Comparison of ENCODE assay signal across 18 mouse cellular contexts in the genomic region with DNA sequence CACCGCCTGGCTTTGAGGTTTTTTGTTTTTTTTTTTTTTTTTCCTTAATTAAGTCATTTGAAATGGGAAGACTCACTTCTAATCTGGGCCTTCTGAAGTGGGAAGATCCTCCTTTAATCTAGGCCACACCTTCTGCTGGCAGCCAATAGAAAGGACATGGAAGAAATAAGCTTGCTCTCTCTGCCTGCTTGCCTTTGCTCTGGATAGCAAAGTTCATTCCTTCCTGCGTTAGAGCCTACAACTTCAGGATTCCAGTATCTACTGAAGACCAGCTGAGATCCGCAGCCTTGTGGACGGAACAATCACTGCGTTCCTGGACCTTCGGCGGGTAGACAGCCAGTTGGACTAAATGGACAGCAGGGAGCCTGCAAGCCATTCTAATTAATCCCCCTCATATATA.
DNase-seq lines count a peak whose midpoint lies in the region; ATAC-seq and TF ChIP-seq lines count a peak whose summit lies in the region.
"Had no signal": no experiment of that assay in that cellular context is flagged by ENCODE, and none has a peak within 500 bp of the region (broad histone marks: within the 10 kb centered on the region; RNA-seq: fewer than 3 reads in every experiment).

No protein-coding gene starts in this region.

- H3K9ac ChIP-seq in kidney, embryonic 14.5 days (ENCODE audit: low read depth, low read length) = no peak overlapping the region
- H3K9ac ChIP-seq in intestine, postnatal 0 days (ENCODE audit: low read depth, low read length) = no peak overlapping the region
- H3K9ac ChIP-seq in forebrain, embryonic 14.5 days (ENCODE audit: low read length) = no peak overlapping the region
- H3K9ac ChIP-seq: embryonic facial prominence, embryonic 12.5 days; heart, embryonic 15.5 days had no signal

- H3K4me2 ChIP-seq in kidney, embryonic 14.5 days (replicated peaks; ENCODE audit: low read depth, low read length) = no peak overlapping the region
- no peak overlapping the region for H3K4me2 ChIP-seq in intestine, postnatal 0 days (replicated peaks; ENCODE audit: low read depth)
- H3K4me2 ChIP-seq in forebrain, embryonic 14.5 days (ENCODE audit: low read length) = no peak overlapping the region
- H3K4me2 ChIP-seq: embryonic facial prominence, embryonic 12.5 days; heart, embryonic 11.5 days; heart, embryonic 15.5 days had no signal

- H3K36me3 ChIP-seq in kidney, embryonic 14.5 days (ENCODE audit: control insufficient read depth, insufficient read depth, low read length) = no peaks in the 10 kb centered on the region
- H3K36me3 ChIP-seq in intestine, postnatal 0 days (ENCODE audit: control insufficient read depth, insufficient read depth) = peaks cover 8% of the 10 kb centered on the region; the same call in 1 of the 2 replicates
- H3K36me3 ChIP-seq in forebrain, embryonic 14.5 days (ENCODE audit: control insufficient read depth, insufficient read depth, low read length) = peaks cover 32% of the 10 kb centered on the region
- H3K36me3 ChIP-seq: heart, embryonic 15.5 days had no signal

- H3K27ac ChIP-seq in kidney, embryonic 14.5 days (ENCODE audit: low read depth, low read length) = no peak overlapping the region
- H3K27ac ChIP-seq in intestine, postnatal 0 days (ENCODE audit: low read depth, low read length) = peak overlapping the region; percentile 64; the same call in 1 of the 2 replicates
- no peak overlapping the region for H3K27ac ChIP-seq in forebrain, embryonic 14.5 days (ENCODE audit: low read depth, low read length)
- H3K27ac ChIP-seq: embryonic facial prominence, embryonic 12.5 days; heart, embryonic 15.5 days had no signal

- WGBS in kidney, embryonic 14.5 days = 81% methylated on average over 7 of the region's 7 CpGs
- WGBS in intestine, postnatal 0 days = 64% methylated on average over 7 of the region's 7 CpGs
- 71% methylated on average over 7 of the region's 7 CpGs for WGBS in forebrain, embryonic 14.5 days

- ATAC-seq in kidney, embryonic 14.5 days (ENCODE audit: low FRiP score, low TSS enrichment) = no peak
- no peak for ATAC-seq in intestine, postnatal 0 days
- no peak for ATAC-seq in forebrain, embryonic 14.5 days
- ATAC-seq: forebrain, embryonic 16.5 days had no signal

- H3K9me3 ChIP-seq in kidney, embryonic 14.5 days (ENCODE audit: control insufficient read depth, low read length) = no peaks in the 10 kb centered on the region
- no peaks in the 10 kb centered on the region for H3K9me3 ChIP-seq in intestine, postnatal 0 days (ENCODE audit: control insufficient read depth)
- no peaks in the 10 kb centered on the region for H3K9me3 ChIP-seq in forebrain, embryonic 14.5 days (replicated peaks; ENCODE audit: control insufficient read depth, low read length)
- H3K9me3 ChIP-seq: embryonic facial prominence, embryonic 12.5 days; heart, embryonic 15.5 days had no signal

- H3K4me3 ChIP-seq in kidney, embryonic 14.5 days (ENCODE audit: low read length) = no peak overlapping the region
- H3K4me3 ChIP-seq in intestine, postnatal 0 days (ENCODE audit: low read depth, low read length) = no peak overlapping the region
- no peak overlapping the region for H3K4me3 ChIP-seq in forebrain, embryonic 14.5 days (ENCODE audit: low read depth, low read length)
- H3K4me3 ChIP-seq: embryonic facial prominence, embryonic 12.5 days; heart, embryonic 15.5 days had no signal

- TF ChIP-seq CTCF in intestine, postnatal 0 days (IDR thresholded peaks at IDR 0.05; ENCODE audit: low read depth) = no peak

- H3K27me3 ChIP-seq in kidney, embryonic 14.5 days (ENCODE audit: control insufficient read depth, insufficient read depth, low read length) = no peaks in the 10 kb centered on the region
- H3K27me3 ChIP-seq in intestine, postnatal 0 days (replicated peaks; ENCODE audit: control insufficient read depth, insufficient read depth, low read length) = no peaks in the 10 kb centered on the region
- H3K27me3 ChIP-seq in forebrain, embryonic 14.5 days (replicated peaks; ENCODE audit: control insufficient read depth, insufficient read depth, low read length) = no peaks in the 10 kb centered on the region
- H3K27me3 ChIP-seq: embryonic facial prominence, embryonic 12.5 days; heart, embryonic 15.5 days had no signal

- peak; percentile 18 for DNase-seq in kidney, adult 18-20 months
- peak; percentile 26 for DNase-seq in adipocyte (ENCODE audit: low spot score)
- peak; percentile 49 for DNase-seq in yolk sac, embryonic 10.5 days (ENCODE audit: low spot score)
- DNase-seq in forebrain, embryonic 14.5 days (ENCODE audit: low spot score) = no peak
- DNase-seq in left cerebral cortex, adult 11 months (ENCODE audit: low spot score) = no peak
- DNase-seq: adrenal gland, postnatal 14 days; cerebellum, adult 11-12 months; cerebellum, adult 9-10 months; cerebellum, postnatal 25 days; gastrocnemius, postnatal 10 days; heart, adult 18-20 months; heart, postnatal 14 days had no signal

- H3K4me1 ChIP-seq in kidney, embryonic 14.5 days (ENCODE audit: control insufficient read depth, insufficient read depth, low read length) = no peaks in the 10 kb centered on the region
- H3K4me1 ChIP-seq in intestine, postnatal 0 days (replicated peaks; ENCODE audit: control insufficient read depth, insufficient read depth, low read length) = no peaks in the 10 kb centered on the region
- no peaks in the 10 kb centered on the region for H3K4me1 ChIP-seq in forebrain, embryonic 14.5 days (ENCODE audit: control insufficient read depth, insufficient read depth, low read length)
- H3K4me1 ChIP-seq: embryonic facial prominence, embryonic 12.5 days; heart, embryonic 15.5 days had no signal

Comparison
In these comparisons a context has a peak if more than half of its experiments do, and no peak if none do; other contexts are left out.
1. DNase-seq: peak in kidney, adult 18-20 months (single experiment), adipocyte (single experiment) and yolk sac, embryonic 10.5 days (single experiment); none in forebrain, embryonic 14.5 days (single experiment) and left cerebral cortex, adult 11 months (single experiment).